Comparison of ENCODE assay signal across 10 mouse cellular contexts in the genomic region with DNA sequence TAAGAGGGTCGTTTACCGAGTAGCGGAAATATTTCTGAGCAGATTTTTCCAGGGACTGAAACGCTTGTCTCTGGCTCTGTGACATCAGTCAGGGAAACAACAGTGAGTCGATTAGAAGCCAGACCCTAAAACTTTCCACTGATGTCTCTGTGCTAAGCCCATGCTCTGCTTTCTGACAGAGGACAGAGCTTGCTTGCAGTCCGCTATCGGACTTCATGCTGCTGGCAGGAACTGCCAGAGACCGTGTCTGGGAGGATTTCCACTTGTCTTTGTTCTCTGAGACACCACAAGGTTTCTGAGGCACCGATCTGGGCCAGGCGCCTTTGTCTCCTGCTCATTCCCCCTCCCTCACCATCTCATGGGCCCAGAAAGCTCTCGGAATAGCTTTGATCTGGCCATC. TPM values are rescaled to one million over a fixed set of nuclear protein-coding genes. Genes with fewer than 3 reads are reported as not detected.
DNase-seq lines count a peak whose midpoint lies in the region; ATAC-seq and TF ChIP-seq lines count a peak whose summit lies in the region.
"Had no signal": no experiment of that assay in that cellular context is flagged by ENCODE, and none has a peak within 500 bp of the region (broad histone marks: within the 10 kb centered on the region; RNA-seq: fewer than 3 reads in every experiment).

No protein-coding gene starts in this region.

- no peaks in the 10 kb centered on the region for H3K9me3 ChIP-seq in kidney, embryonic 16.5 days (ENCODE audit: low read length)
- no peaks in the 10 kb centered on the region for H3K9me3 ChIP-seq in forebrain, embryonic 14.5 days (replicated peaks; ENCODE audit: control insufficient read depth, low read length)
- H3K9me3 ChIP-seq in limb, embryonic 14.5 days (ENCODE audit: control insufficient read depth, low read length), result no peaks in the 10 kb centered on the region
- H3K9me3 ChIP-seq: neural tube, embryonic 13.5 days had no signal

- no peak for TF ChIP-seq POLR2A in limb, embryonic 14.5 days (IDR thresholded peaks at IDR 0.05; ENCODE audit: borderline replicate concordance, extremely low read depth, insufficient read depth, insufficient read length)

- peak; percentile 52 for DNase-seq in kidney, adult 11 months
- peak; percentile 53 for DNase-seq in brain, adult 2 months (ENCODE audit: low read depth, low spot score)
- peak; percentile 19 for DNase-seq in forebrain, embryonic 14.5 days (ENCODE audit: low spot score)
- no peak for DNase-seq in limb, embryonic 14.5 days (ENCODE audit: low spot score)
- DNase-seq in thymus, adult 18-20 months, result no peak
- no peak for DNase-seq in layer of hippocampus, adult 11-12 months (ENCODE audit: low spot score)
- DNase-seq: adrenal gland, adult 2 months; lung, embryonic 14.5 days had no signal

- WGBS in kidney, embryonic 16.5 days, result 51% methylated on average over 11 of the region's 11 CpGs
- 25% methylated on average over 11 of the region's 11 CpGs for WGBS in forebrain, embryonic 14.5 days
- 45% methylated on average over 11 of the region's 11 CpGs for WGBS in limb, embryonic 14.5 days

- H3K27me3 ChIP-seq in kidney, embryonic 16.5 days (ENCODE audit: insufficient read depth, low read length), result no peaks in the 10 kb centered on the region
- H3K27me3 ChIP-seq in forebrain, embryonic 14.5 days (replicated peaks; ENCODE audit: control insufficient read depth, insufficient read depth, low read length), result no peaks in the 10 kb centered on the region
- H3K27me3 ChIP-seq in limb, embryonic 14.5 days (ENCODE audit: control insufficient read depth, insufficient read depth, low read length), result no peaks in the 10 kb centered on the region
- H3K27me3 ChIP-seq: neural tube, embryonic 13.5 days had no signal

- H3K9ac ChIP-seq in kidney, embryonic 16.5 days (replicated peaks; ENCODE audit: low read length), result no peak overlapping the region
- H3K9ac ChIP-seq in forebrain, embryonic 14.5 days (ENCODE audit: low read length), result no peak overlapping the region
- no peak overlapping the region for H3K9ac ChIP-seq in limb, embryonic 14.5 days (ENCODE audit: low read depth, low read length, severe bottlenecking)
- H3K9ac ChIP-seq: lung, embryonic 14.5 days; neural tube, embryonic 13.5 days had no signal

- no peak overlapping the region for H3K4me2 ChIP-seq in kidney, embryonic 16.5 days (replicated peaks; ENCODE audit: low read depth, low read length)
- no peak overlapping the region for H3K4me2 ChIP-seq in forebrain, embryonic 14.5 days (ENCODE audit: low read length)
- H3K4me2 ChIP-seq in limb, embryonic 14.5 days (replicated peaks; ENCODE audit: low read depth, low read length, severe bottlenecking), result no peak overlapping the region
- H3K4me2 ChIP-seq: lung, embryonic 14.5 days; neural tube, embryonic 13.5 days had no signal

- ATAC-seq in kidney, embryonic 16.5 days (ENCODE audit: low FRiP score, low TSS enrichment), result no peak
- no peak for ATAC-seq in forebrain, embryonic 14.5 days
- no peak for ATAC-seq in limb, embryonic 14.5 days (ENCODE audit: low FRiP score, low read depth)

- H3K36me3 ChIP-seq in kidney, embryonic 16.5 days (ENCODE audit: insufficient read depth, low read length), result 0 out of 2 replicates have a peak, but pooled peaks cover 4% of the 10 kb centered on the region
- no peaks in the 10 kb centered on the region for H3K36me3 ChIP-seq in forebrain, embryonic 14.5 days (ENCODE audit: control insufficient read depth, insufficient read depth, low read length)
- peaks cover 4% of the 10 kb centered on the region; the same call in 1 of the 2 replicates for H3K36me3 ChIP-seq in limb, embryonic 14.5 days (ENCODE audit: control insufficient read depth, insufficient read depth, low read length)
- H3K36me3 ChIP-seq: neural tube, embryonic 13.5 days had no signal

- H3K27ac ChIP-seq in kidney, embryonic 16.5 days (ENCODE audit: low read length), result no peak overlapping the region
- H3K27ac ChIP-seq in forebrain, embryonic 14.5 days (ENCODE audit: low read depth, low read length), result peak overlapping the region; percentile 23; the same call in 1 of the 2 replicates
- 0 out of 2 replicates have a peak overlapping the region, but pooled peaks have one; percentile 1 for H3K27ac ChIP-seq in limb, embryonic 14.5 days (replicated peaks; ENCODE audit: low read depth, low read length)
- H3K27ac ChIP-seq: neural tube, embryonic 13.5 days had no signal

- peaks cover 7% of the 10 kb centered on the region; the same call in 1 of the 2 replicates for H3K4me1 ChIP-seq in kidney, embryonic 16.5 days (ENCODE audit: insufficient read depth, low read length)
- H3K4me1 ChIP-seq in forebrain, embryonic 14.5 days (ENCODE audit: control insufficient read depth, insufficient read depth, low read length), result no peaks in the 10 kb centered on the region
- H3K4me1 ChIP-seq in limb, embryonic 14.5 days (ENCODE audit: control insufficient read depth, insufficient read depth, low read length), result no peaks in the 10 kb centered on the region

- no peak overlapping the region for H3K4me3 ChIP-seq in kidney, embryonic 16.5 days (ENCODE audit: low read length)
- no peak overlapping the region for H3K4me3 ChIP-seq in forebrain, embryonic 14.5 days (ENCODE audit: low read depth, low read length)
- no peak overlapping the region for H3K4me3 ChIP-seq in limb, embryonic 14.5 days (replicated peaks; ENCODE audit: low read length)
- H3K4me3 ChIP-seq: neural tube, embryonic 13.5 days had no signal

RNA-seq across cellular contexts. Expression of a gene that starts 21.4 kb away (rescaled TPM):
- polyA plus RNA-seq in kidney, embryonic 16.5 days (2015; fragmentation: Nextera tagmentation; extraction: Ambion mirVana), result 93.6 and 98.7 TPM in 2 replicates
- 15.0 and 23.1 TPM in 2 replicates for polyA plus RNA-seq in forebrain, embryonic 14.5 days (2014; fragmentation: Nextera tagmentation; extraction: Ambion mirVana)
- polyA plus RNA-seq in limb, embryonic 14.5 days (2012; rRNA removed), result 61.4 and 91.8 TPM in 2 replicates
- polyA plus RNA-seq in limb, embryonic 14.5 days (2014; fragmentation: Nextera tagmentation; extraction: Ambion mirVana), result 49.3 and 52.2 TPM in 2 replicates

RNA-seq across cellular contexts. Expression of a gene that starts 36.2 kb away (rescaled TPM):
- polyA plus RNA-seq in kidney, embryonic 16.5 days (2015; fragmentation: Nextera tagmentation; extraction: Ambion mirVana), result 42.3 and 45.1 TPM in 2 replicates
- polyA plus RNA-seq in forebrain, embryonic 14.5 days (2014; fragmentation: Nextera tagmentation; extraction: Ambion mirVana), result 10.9 and 14.3 TPM in 2 replicates
- 75.7 and 101 TPM in 2 replicates for polyA plus RNA-seq in limb, embryonic 14.5 days (2012; rRNA removed)
- 30.7 and 33.4 TPM in 2 replicates for polyA plus RNA-seq in limb, embryonic 14.5 days (2014; fragmentation: Nextera tagmentation; extraction: Ambion mirVana)

RNA-seq across cellular contexts. Expression of a gene that starts 45.1 kb away (rescaled TPM):
- 113 and 115 TPM in 2 replicates for polyA plus RNA-seq in kidney, embryonic 16.5 days (2015; fragmentation: Nextera tagmentation; extraction: Ambion mirVana)
- polyA plus RNA-seq in forebrain, embryonic 14.5 days (2014; fragmentation: Nextera tagmentation; extraction: Ambion mirVana), result 72.9 and 75.1 TPM in 2 replicates
- 211 and 240 TPM in 2 replicates for polyA plus RNA-seq in limb, embryonic 14.5 days (2012; rRNA removed)
- 84.7 and 87.1 TPM in 2 replicates for polyA plus RNA-seq in limb, embryonic 14.5 days (2014; fragmentation: Nextera tagmentation; extraction: Ambion mirVana)

RNA-seq across cellular contexts. Expression of a gene that starts 46.2 kb away (rescaled TPM):
- 35.7 and 39.1 TPM in 2 replicates for polyA plus RNA-seq in kidney, embryonic 16.5 days (2015; fragmentation: Nextera tagmentation; extraction: Ambion mirVana)
- polyA plus RNA-seq in forebrain, embryonic 14.5 days (2014; fragmentation: Nextera tagmentation; extraction: Ambion mirVana), result 60.3 and 65.9 TPM in 2 replicates
- 25.5 and 26.7 TPM in 2 replicates for polyA plus RNA-seq in limb, embryonic 14.5 days (2012; rRNA removed)
- polyA plus RNA-seq in limb, embryonic 14.5 days (2014; fragmentation: Nextera tagmentation; extraction: Ambion mirVana), result 44.1 and 56.2 TPM in 2 replicates

RNA-seq across cellular contexts. Expression of a gene that starts 53.1 kb away (rescaled TPM):
- polyA plus RNA-seq in kidney, embryonic 16.5 days (2015; fragmentation: Nextera tagmentation; extraction: Ambion mirVana), result 41.5 and 44.2 TPM in 2 replicates
- 25.8 and 37.4 TPM in 2 replicates for polyA plus RNA-seq in forebrain, embryonic 14.5 days (2014; fragmentation: Nextera tagmentation; extraction: Ambion mirVana)
- polyA plus RNA-seq in limb, embryonic 14.5 days (2012; rRNA removed), result 36.8 and 52.0 TPM in 2 replicates
- polyA plus RNA-seq in limb, embryonic 14.5 days (2014; fragmentation: Nextera tagmentation; extraction: Ambion mirVana), result 18.5 and 20.3 TPM in 2 replicates

Comparison
In these comparisons a context has a peak if more than half of its experiments do, and no peak if none do; other contexts are left out.
1. DNase-seq: peak in kidney, adult 11 months (single experiment), brain, adult 2 months (single experiment) and forebrain, embryonic 14.5 days (single experiment); none in limb, embryonic 14.5 days (single experiment), thymus, adult 18-20 months (0 of 2) and layer of hippocampus, adult 11-12 months (single experiment).